Mouse (Mus musculus): Measurements from ENCODE around the gene Sumo1.

Sumo1 gene

DNA sequence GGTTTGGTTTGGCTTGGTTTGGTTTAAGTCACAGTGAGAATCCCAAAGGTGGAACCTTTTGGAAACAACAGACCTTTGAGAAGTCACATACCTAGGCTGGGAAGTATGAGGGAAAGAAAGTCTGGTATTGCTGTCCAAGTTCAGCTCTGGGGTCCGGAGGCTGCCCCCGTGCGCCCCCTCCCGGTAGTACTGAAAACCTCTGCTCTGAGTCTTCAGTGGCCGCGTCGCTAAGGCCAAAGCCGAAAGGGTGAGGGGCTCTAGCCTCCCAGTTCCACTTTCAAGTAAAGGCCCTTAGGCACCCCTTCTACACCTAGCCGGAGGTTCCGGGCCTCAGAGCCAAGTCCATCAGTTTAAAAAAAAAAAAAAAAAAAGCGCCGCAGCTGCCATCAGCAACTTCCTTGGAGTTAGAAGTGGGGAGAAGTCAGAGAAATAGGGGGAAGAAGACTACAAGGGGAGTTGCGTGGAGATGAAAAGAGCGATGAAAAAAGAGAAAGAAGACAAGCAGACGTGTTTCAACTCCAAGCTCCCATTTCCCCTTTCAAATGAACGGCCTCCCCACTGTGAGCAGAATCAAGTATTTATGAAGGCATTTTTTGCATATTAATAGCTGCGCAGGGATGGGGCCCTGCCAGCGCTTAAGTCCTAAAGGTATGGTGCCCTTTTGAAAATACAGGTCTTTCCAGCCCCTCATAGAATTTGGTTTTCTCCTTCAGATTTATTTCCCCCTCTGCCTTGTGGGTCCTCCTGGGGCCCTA is 85.8 kb downstream of the Sumo1 start:
- no peak for TF ChIP-seq GATA4 (IDR thresholded peaks at IDR 0.05; ENCODE audit: insufficient replicate concordance, low read length)

DNA sequence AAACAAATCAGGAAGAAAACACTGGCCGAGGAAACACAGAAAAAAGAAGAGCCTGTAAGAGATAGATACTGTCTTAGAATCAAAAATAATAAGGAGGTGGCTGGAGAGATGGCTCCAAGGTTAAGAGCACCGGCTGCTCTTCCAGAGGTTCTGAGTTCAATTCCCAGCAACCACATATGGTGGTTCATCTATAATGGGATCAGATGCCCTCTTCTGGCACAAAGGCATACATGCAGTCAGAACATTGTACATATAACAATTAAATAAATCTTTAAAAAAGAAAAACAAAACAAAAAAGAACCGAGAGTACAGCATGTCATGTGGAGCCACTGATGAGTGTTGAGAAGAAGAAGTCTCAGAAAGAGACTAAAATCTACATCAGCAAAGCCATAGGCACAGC is 89.8 kb downstream of the Sumo1 start:
- no peak for TF ChIP-seq GATA4 (IDR thresholded peaks at IDR 0.05; ENCODE audit: insufficient replicate concordance, low read length)

DNA sequence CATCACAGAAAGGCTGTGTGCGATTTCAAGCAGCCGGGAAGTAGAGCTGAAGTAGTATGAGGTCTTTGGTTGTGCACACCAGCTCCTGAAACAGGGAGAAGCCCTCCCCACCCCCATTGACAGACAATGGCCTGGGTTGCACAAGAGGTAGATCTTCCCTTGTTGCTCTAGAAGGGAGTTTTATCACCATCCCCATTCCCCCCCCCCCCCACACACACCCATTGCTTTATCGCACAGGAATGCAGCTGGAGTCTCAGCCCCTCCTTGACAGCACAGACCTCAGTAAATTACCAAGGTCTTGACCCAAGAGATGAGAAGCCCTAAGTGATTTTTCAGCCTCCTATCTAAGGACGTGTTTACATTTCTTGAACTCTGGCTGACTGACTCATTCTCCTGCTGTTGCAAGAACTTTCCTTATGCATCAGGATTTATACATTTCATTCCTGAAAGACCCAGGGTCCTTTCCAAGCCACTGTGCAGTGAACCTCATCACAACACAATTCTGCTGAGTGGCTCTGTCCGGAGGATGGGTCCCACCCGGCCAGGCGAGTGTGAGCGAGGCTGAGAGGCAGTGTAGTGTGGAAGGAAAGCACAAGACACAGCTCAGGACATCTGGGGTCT is 90.4 kb downstream of the Sumo1 start:
- TF ChIP-seq GATA4 (IDR thresholded peaks at IDR 0.05; ENCODE audit: insufficient replicate concordance, low read length): no peak

DNA sequence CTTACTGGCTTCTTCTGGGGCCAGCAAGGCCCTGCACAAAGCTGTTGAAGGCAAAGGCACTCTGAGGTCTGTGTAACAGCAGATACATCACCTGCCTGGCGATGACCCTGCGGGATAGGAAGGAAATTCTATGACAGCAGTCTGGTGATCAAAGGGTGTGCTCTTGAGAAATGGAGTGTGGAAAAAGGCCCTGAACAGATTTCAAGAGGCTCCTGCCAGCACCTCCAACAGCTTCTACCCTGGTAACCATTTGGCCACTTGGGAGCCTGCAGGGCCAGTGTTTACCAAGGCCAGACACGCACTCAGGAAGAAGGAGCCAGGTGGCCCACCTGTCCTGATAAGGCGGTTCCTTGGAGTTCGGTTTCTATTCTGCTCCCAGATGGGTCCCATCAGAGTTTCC is 91.3 kb downstream of the Sumo1 start:
- TF ChIP-seq GATA4 (IDR thresholded peaks at IDR 0.05; ENCODE audit: insufficient replicate concordance, low read length): no peak

DNA sequence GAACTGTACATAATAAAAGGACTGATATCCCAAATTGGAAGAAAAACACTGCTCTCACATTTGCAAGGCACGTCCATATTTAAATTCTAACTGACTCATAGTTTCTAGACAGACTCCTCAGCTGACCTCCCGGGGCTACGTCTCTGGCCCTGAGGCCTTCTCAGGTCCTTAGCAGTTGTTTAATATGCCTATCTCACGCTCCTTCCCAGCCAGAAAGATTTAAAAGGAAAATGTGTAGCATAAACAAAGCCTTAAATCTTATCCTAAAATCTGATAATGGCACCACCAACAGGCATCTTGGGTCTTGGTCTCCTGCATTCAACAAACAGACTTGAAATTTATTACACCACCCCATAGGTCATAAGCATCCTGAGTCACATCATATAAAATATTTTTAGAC is 91.9 kb downstream of the Sumo1 start:
- TF ChIP-seq GATA4 (IDR thresholded peaks at IDR 0.05; ENCODE audit: insufficient replicate concordance, low read length): no peak

DNA sequence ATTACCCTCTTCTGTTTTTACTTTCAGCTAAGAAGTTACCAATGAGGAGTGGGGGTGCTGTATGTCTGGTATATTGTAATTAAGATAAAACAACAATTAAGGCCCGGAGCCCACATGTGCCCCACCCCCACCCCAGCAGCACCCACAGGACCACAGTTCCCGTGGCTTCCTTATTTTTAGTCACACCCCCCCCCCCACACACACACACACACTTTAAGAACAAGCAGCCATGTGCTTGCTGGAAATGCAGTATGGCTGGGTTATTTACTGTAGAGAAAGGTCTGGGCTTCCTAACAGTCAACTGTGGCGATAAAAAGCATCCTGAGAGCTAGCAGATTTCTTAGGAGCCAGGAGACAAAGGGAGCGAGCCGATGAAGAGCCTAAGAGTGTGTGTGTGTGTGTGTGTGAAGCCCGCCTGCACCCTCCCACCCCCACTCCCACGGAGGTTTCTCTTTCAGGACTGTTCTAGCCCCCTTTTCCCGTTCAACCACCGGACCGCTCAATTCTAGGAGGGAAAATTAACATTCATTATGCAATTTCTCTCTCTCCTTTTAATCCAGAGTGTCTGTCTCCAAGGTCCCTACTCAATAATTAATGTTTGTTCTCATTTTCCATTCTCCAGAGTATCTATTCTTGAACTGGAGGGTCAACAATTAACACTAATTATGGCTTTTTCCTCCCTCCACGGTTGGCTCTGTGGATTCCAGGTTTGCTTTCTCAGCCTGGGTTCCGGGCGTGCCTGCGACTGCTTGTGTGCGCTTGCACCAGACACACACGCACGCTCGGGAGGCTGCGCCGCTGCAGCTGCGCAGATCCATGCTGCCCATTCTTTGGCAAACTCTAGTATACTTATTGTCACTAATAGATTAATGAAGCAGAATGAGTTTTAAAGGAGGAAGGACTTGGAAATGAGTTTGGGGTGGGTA is 96.1 kb downstream of the Sumo1 start:
- TF ChIP-seq GATA4 (IDR thresholded peaks at IDR 0.05; ENCODE audit: insufficient replicate concordance, low read length): no peak

DNA sequence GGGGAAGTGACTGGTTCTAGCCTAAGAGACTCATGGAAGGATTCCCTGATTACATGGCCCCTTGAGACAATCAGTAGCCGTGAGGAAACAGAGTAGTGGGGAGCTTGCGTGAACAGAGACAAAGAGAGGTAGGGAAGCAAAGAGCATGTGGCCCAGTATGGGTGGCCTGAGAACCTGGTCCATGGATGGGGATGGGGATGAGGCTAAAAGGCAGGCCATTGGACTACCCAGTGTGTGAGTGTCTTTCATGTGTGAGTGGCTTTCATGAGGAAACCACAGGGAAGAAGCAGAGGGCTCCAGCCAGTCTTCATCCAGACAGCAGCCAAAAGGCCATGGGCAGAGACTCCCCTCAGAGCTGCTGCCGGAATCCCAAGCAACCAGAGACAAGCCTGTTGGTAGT is 96.8 kb downstream of the Sumo1 start:
- TF ChIP-seq GATA4 (IDR thresholded peaks at IDR 0.05; ENCODE audit: insufficient replicate concordance, low read length): no peak

DNA sequence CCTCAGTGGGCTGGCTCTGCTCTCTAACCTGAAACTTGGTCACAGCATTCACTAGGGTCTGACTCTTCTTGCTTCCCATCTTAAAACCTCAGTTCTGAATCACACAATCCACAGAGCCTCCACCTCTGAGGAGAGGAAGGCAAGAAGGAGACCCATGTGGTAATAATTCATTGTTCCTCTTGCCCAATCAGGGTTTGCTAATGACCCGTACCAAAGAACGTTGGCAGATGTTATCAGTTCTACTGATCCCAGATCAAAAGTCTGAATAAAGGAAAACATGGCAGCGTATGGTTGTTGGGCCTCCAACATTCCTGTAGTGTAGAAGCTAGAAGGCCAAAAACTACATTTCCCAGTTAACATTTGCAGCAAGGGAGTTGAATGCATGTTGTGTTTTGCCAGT is 99.1 kb downstream of the Sumo1 start:
- TF ChIP-seq GATA4 (IDR thresholded peaks at IDR 0.05; ENCODE audit: insufficient replicate concordance, low read length): no peak

DNA sequence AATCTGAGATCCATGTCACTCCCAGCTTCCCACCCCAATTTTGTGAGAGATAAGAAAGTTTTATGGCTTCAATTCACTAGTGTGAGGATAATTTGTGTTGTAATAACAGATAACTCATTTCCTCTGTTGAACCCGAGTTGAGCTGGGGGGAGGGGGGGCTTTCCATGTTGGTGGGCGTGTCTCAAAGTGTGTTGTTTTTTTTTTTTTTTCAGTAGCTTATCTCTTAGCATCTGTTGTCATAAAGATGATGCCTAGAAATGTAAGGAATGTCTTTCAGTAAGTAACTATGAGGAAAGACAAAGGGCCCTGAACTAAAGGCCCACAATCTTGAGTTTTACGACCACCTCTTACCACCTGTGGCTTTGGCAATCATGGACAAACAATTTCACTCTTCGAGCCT is 99.9 kb downstream of the Sumo1 start:
- no peak for TF ChIP-seq GATA4 (IDR thresholded peaks at IDR 0.05; ENCODE audit: insufficient replicate concordance, low read length)

DNA sequence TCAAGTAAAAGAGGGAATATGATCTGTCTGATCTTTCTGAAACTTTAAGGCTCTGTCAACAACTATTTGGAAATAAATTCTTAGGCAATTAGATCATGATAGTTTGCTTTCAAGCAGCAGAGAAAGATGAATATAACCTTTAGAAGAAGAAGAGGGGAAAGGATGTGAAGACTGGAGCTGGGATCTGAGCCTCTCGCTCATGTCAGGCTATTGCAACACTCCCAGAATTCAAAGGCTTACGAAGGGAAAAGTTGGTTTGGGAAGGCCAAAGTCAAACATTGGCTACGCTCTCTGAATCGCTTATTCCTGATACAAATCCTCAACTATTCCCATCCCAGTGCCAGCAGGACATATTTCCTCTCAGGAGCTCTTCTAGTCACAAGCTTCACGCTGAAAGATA is 101.3 kb downstream of the Sumo1 start:
- TF ChIP-seq GATA4 (IDR thresholded peaks at IDR 0.05; ENCODE audit: insufficient replicate concordance, low read length): no peak

DNA sequence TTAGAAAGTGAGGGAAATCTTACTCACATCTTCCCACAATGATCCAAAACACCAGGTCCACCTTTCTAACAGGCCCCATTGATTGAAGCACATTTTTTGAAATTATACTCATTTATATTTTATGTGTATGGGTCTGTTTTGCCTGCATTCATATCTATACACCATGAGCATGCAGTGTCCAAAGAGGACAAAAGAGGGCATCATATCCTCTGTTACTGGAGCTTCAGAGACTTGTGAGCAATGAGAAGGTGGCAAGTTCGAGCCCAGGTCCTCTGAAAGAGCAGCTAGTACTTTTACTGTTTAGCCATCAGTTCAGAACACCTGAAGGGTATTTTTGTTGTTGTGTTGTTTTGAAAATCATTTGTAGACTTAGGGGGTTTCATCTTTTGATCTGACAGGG is 102.4 kb downstream of the Sumo1 start:
- TF ChIP-seq GATA4 (IDR thresholded peaks at IDR 0.05; ENCODE audit: insufficient replicate concordance, low read length): no peak

DNA sequence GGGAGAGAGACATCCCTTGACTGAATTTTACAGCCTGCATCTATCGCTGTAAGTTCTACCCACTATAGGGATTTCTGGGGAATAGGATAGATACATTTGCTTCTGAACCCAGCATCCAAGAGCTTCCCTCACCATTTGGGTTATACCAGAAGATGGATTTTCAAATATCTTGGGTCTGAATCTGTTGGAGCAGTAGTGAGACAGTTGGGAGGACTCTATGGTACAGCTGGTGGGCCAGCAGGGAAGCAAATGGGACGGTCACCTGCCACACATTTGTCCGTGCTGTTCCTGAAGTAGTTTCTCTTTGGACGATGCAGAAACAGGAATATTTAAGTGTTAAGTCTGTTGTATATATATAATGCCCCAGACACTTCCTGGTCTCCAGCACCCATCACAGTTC is 103.1 kb downstream of the Sumo1 start:
- no peak for TF ChIP-seq GATA4 (IDR thresholded peaks at IDR 0.05; ENCODE audit: insufficient replicate concordance, low read length)

DNA sequence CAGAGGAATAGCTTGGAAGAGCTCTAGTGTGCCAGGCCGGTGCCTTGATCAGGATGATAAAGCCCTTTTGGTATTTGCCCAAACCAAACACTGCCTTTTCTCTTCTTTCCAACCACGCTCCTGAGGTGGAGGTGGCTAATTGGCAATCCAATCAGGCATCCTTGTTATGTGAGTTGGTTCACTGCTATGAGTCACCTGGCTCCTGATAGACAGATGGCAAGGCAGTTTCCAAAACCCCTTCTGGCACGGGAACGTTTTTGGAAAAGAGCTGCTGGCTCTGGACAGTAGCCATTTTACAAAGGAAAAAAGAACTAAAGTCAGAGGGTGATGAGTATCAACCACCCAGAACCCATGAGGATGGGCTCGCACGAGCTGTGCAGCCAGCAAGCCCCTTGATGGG is 103.7 kb downstream of the Sumo1 start:
- TF ChIP-seq GATA4 (IDR thresholded peaks at IDR 0.05; ENCODE audit: insufficient replicate concordance, low read length): no peak

DNA sequence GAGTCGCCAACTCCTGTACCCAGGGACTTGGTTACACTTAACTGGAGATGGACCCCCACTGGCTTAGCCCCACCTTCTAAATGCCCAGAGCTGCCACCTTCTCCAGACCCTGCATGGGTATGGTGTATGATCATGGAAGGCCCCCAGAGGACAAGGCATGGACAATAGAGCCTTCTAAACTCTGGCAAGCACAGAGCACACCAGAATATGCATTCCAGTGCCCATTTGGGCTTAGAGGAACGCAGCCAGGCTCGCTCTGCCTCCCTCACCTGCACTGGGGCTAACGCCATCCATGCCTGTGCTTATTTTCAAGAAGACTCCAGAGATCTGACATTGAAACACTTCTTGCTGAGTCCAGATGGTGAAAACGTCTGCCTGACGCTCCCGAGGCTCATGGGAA is 104.4 kb downstream of the Sumo1 start:
- no peak for TF ChIP-seq GATA4 (IDR thresholded peaks at IDR 0.05; ENCODE audit: insufficient replicate concordance, low read length)

DNA sequence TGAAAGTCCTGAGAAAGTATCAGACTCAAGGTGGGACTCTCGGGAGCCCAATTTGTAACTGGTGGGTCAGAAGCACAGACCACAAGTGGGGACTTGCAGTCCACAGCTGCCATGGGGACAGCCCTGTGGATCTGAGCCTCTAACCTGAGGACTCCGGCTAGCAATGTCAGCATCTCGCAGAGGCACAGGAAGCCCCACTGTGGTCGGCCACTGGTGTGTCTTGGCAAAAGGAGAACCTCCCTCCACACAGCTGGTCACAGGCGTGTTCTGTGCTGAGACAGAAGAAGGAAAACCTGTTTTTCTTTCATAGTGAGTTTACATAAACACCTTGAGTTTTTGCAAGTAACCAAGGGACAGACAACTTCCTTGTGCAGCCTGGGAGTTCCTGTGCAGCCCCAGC is 104.8 kb downstream of the Sumo1 start:
- no peak for TF ChIP-seq GATA4 (IDR thresholded peaks at IDR 0.05; ENCODE audit: insufficient replicate concordance, low read length)

DNA sequence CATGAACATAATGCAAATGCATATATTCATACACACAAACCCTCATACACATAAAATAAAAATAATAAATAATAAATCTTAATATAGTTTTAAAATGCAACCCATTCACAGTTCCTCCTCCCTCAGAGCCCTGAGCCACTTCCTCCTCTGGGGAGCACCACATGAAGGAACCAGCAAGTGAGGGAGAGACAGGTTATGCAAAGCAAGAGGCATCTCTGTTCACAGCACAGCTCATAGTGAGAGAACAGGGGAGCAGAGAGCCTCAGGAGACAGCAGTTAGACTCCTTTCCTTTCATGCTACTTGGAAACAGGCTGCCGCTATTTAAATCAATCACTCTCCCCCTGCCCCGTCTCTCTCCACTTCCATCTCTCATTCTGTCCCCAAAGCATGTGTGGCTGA is 107.1 kb downstream of the Sumo1 start:
- TF ChIP-seq GATA4 (IDR thresholded peaks at IDR 0.05; ENCODE audit: insufficient replicate concordance, low read length): no peak
